Mouse (Mus musculus): ENCODE results near the gene Rnf128. TPM values are rescaled to one million over a fixed set of nuclear protein-coding genes. Genes with fewer than 3 reads are reported as not detected.

Rnf128 gene
- polyA plus RNA-seq (2017; shearing (Covaris generic)): 1 to 10 TPM; 3.2 to 4.5 TPM

DNA sequence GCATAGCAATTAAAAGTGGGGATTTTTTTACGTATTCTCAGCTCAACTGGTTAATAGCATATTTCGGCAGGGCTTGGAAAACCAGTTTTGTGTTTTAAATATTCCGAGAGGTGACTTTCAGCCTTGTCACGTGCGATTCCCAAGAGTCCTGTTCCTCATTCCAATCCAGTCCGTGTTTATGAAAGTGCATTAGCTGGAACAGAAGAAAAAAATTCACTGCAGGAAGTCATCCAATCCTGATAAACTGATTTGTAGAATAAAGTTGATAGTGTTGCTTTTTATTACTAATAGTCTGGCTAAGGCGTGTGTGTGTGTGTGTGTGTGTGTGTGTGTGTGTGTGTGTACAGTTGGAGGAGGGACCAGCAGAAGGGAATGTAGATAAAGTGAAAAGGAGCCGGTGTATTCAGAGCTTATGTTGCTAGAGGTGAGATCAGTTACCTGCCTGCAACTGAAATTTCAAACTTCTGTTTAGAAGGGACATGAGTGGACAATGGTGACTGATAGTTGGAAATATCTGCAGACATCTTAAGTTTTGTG lies at the start of gene Rnf128:
Rnf128 (plus strand) TSS at position 392 of the 537 bp plus-strand sequence.

DNA sequence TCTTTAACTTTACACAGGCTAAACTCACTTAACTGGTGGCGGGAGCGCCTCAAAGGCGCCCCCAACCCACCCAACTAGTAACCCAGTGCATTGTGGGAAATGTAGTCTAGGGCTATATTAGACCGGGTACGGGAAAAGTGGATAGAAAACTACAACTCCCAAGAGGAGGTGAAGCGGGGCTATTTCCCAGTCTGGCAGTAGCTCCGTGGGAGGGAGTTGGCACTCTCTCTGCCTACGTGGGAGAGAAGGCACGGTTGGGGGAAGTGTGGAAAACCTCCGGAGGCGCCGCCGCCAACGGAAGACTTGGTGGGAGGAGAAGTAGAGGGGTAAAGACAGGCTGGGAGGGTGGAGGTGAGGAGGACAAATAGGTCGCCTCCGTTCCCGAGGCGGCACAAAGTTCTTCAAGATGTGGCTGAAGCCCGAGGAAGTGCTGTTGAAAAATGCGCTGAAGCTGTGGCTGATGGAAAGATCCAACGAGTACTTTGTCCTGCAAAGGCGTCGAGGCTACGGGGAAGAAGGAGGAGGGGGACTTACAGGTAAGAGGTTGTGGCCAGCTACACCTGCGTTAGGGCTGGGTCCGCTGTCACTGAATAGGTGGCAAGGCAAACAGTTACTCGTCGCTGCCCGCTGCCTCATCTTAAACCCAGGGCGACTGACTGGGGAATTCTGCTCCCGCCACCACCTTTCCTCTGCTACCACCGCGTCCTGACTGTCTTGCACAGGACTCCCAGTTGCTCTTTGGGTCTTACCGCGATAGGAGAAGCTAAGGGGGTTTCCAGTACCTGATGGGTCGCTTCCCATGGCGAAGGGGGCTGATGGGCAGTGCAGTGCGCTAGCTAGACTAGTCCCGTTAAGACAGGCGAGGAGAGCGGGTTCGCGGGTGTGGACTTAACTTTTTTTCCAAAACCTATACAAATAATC lies 121.9 kb downstream of the Rnf128 start, which contains the start of gene Tbc1d8b:
Tbc1d8b (plus strand) TSS at position 222 of the 921 bp plus-strand sequence.

DNA sequence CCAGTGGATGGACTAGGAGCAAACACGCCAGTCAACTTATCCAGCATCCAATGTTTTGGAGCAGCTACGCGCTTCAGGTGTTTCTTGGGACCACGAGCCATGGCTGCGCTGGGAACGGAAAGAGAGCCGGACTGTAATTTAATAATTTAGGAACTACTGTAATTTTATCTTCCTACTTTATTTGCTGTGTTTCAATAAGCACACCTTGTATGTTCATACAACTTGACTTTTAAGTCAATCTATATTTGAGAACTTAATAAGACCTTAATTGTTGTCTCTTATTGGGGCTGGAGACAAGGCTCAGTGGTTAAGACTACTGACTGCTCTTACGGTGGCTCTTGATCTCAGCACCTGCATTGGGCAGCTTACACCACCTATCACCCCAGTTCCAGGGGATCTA lies 151.3 kb downstream of the Rnf128 start, which contains the start of gene Gm15013:
Gm15013 (minus strand) TSS at position 101 of the 400 bp plus-strand sequence.

Other genes with a start within 250 kb of the Rnf128 start
- gene Trap1a, start 229.6 kb upstream of the Rnf128 start, polyA plus RNA-seq (2017; shearing (Covaris generic)): not detected
- gene D330045A20Rik, start 82.9 kb upstream of the Rnf128 start, polyA plus RNA-seq (2017; shearing (Covaris generic)): under 1 TPM; 0.16 to 0.31 TPM
- gene Tbc1d8b, start 121.7 kb downstream of the Rnf128 start, polyA plus RNA-seq (2017; shearing (Covaris generic)): 10 to 100 TPM in 1 of 2 experiments, 1 to 10 TPM in 1; 7.0 to 10.4 TPM
- gene Gm15013, start 151.2 kb downstream of the Rnf128 start, polyA plus RNA-seq (2017; shearing (Covaris generic)): under 1 TPM in 1 of 2 experiments, not detected in 1; 0.81 TPM
- not detected for gene Ripply1, start 219.0 kb downstream of the Rnf128 start, polyA plus RNA-seq (2017; shearing (Covaris generic))
- gene Cldn2, start 237.5 kb downstream of the Rnf128 start, polyA plus RNA-seq (2017; shearing (Covaris generic)): not detected

Data from activated CD4-positive, CD25-positive, alpha-beta regulatory T cell (primary cell).